ENCODE assay signal across 1 mouse cellular context in genomic region chr7:46086378-46086777, GRCm38 (mm10).
TF ChIP-seq lines count a peak whose summit lies in the region.

No protein-coding gene starts in this region.

TF ChIP-seq in CH12.LX, 34 proteins besides CTCF, POLR2A, EP300 and RAD21 (continued from another document):
- TF ChIP-seq MEF2A (IDR thresholded peaks at IDR 0.05; ENCODE audit: borderline replicate concordance, low read depth, low read length) (no peak), SMC3 (IDR thresholded peaks at IDR 0.05; ENCODE audit: low read depth, low read length) (no peak), CHD1 (IDR thresholded peaks at IDR 0.05; ENCODE audit: low read depth, low read length) (no peak), MAX (IDR thresholded peaks at IDR 0.05; ENCODE audit: low read length) (no peak), USF1 (IDR thresholded peaks at IDR 0.05; ENCODE audit: low read depth, low read length) (no peak), ELF1 (IDR thresholded peaks at IDR 0.05; ENCODE audit: low read depth, low read length) (no peak), ZMIZ1 (IDR thresholded peaks at IDR 0.05; ENCODE audit: low read depth, low read length) (no peak), JUND (conservative IDR thresholded peaks at IDR 0.05; ENCODE audit: low read depth, low read length) (no peak), IRF4 (IDR thresholded peaks at IDR 0.05; ENCODE audit: low read depth, low read length) (no peak), HCFC1 (IDR thresholded peaks at IDR 0.05; ENCODE audit: low read depth, low read length) (no peak), POLR2AphosphoS2 (IDR thresholded peaks at IDR 0.05; ENCODE audit: low read depth, low read length) (no peak), TBP (conservative IDR thresholded peaks at IDR 0.05; ENCODE audit: low read depth, low read length) (no peak), USF2 (conservative IDR thresholded peaks at IDR 0.05; ENCODE audit: low read depth, low read length) (no peak), ZKSCAN1 (IDR thresholded peaks at IDR 0.05; ENCODE audit: borderline replicate concordance, low read depth, low read length) (no peak), BHLHE40 (IDR thresholded peaks at IDR 0.05; ENCODE audit: low read depth, low read length) (no peak), GABPA (IDR thresholded peaks at IDR 0.05; ENCODE audit: insufficient replicate concordance, low read depth, low read length) (no peak), CHD2 (IDR thresholded peaks at IDR 0.05; ENCODE audit: low read length) (no peak)
